Mouse (Mus musculus) bone marrow, adult 2 months (tissue): Measurements from ENCODE around the gene Tmem123. TPM values are rescaled to one million over a fixed set of nuclear protein-coding genes. Genes with fewer than 3 reads are reported as not detected.

ENCODE experiments used
- H3K27ac ChIP-seq: fragments of 200-500 bp; 2 replicates; pipeline ENCODE4 v1.5.1; 2012; ENCODE audit warnings: low read depth, mild to moderate bottlenecking, control low read depth, inconsistent platforms, low read length; ENCODE audit not compliant: control insufficient read depth, poor library complexity, insufficient read depth
- H3K4me1 ChIP-seq: fragments of 200-500 bp; 2 replicates; pipeline ENCODE4 v1.6.1; 2011; ENCODE audit warnings: low read length; ENCODE audit not compliant: control insufficient read depth, insufficient read depth
- H3K4me3 ChIP-seq: fragments of 200-500 bp; replicated peaks from 2 replicates; pipeline ENCODE3; 2011; ENCODE audit warnings: mild to moderate bottlenecking, low read depth, low read length, control low read depth; ENCODE audit not compliant: control insufficient read depth
- CTCF ChIP-seq: fragments of 200-500 bp; IDR thresholded peaks from 2 replicates; pipeline ENCODE4 v1.5.1; 2011; ENCODE audit warnings: low read length, control low read depth; ENCODE audit not compliant: control insufficient read depth, insufficient read depth
- POLR2A ChIP-seq: fragments of 200-500 bp; IDR thresholded peaks from 2 replicates; pipeline ENCODE4 v1.6.1; 2011; ENCODE audit warnings: low read depth, mild to moderate bottlenecking, control low read depth, low read length, borderline replicate concordance; ENCODE audit not compliant: control insufficient read depth
- WGBS: fragments of 180-500 bp; shearing (Covaris S2); methylation state at CpG from one replicate; pipeline ENCODE4 v1.1.7; 2018; 5-methylcytosine and 5-hydroxymethylcytosine counted together
- polyA plus RNA-seq: library from polyadenylated mRNA; stranded (reverse); fragments of >200 nt; gene quantifications from 2 replicates; pipeline ENCODE4 v1.2.4, GENCODE M21; 2011; ENCODE audit warnings: low replicate concordance; ENCODE audit not compliant: missing spikeins, insufficient read depth, insufficient read length

The Tmem123 gene
- polyA plus RNA-seq, 1 experiment: 15.0 TPM

DNA sequence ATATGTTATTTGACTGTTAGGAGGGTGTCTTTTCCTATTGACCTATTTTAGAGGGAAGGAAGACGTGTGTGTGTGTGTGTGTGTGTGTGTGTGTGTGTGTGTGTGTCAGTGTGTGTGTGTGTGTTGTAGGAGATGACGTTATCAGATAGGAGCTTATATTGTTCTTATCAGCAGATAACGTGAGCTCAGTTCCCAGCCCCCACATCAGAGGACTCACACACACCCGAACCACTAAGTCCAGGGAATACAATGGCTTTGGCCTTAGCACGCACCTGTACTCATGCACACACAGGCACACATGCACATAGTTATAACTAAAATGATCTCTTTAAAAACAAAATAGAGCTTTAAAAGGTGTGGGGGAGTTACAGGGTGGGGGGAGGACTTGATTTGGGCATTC is 5.7 kb downstream of the Tmem123 start:
- no peak overlapping the region for H3K4me3 ChIP-seq
- peaks cover 5% of the 10 kb centered on the region for H3K4me1 ChIP-seq
- WGBS: 81% methylated on average over 5 of the region's 5 CpGs
- TF ChIP-seq CTCF (no peak), POLR2A (no peak)
- no peak overlapping the region for H3K27ac ChIP-seq

DNA sequence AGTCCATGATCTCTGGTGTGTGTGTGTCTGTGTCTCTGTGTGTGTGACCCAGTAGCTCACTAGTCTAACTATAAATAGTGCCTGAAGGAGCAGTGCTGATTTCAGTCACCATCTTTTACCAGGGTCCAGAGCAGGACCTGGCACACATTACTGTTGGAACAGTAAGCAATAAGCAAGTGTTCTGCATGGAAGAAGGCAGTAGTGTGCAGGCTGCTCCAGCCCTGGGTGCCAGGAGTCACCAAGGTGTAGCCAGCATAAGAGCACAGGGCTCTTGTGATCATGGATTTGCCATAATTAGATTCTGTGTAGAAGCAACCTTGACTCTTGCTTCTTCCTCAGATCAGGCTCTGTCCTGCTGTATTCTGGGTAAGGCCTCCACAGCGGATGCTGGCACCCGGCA is 8.5 kb downstream of the Tmem123 start:
- Histone ChIP-seq H3K27ac (no peak overlapping the region), H3K4me3 (no peak overlapping the region), H3K4me1 (peaks cover 5% of the 10 kb centered on the region)
- TF ChIP-seq POLR2A: no peak
- TF ChIP-seq CTCF: no peak
- WGBS: 97% methylated on average over 2 of the region's 2 CpGs

DNA sequence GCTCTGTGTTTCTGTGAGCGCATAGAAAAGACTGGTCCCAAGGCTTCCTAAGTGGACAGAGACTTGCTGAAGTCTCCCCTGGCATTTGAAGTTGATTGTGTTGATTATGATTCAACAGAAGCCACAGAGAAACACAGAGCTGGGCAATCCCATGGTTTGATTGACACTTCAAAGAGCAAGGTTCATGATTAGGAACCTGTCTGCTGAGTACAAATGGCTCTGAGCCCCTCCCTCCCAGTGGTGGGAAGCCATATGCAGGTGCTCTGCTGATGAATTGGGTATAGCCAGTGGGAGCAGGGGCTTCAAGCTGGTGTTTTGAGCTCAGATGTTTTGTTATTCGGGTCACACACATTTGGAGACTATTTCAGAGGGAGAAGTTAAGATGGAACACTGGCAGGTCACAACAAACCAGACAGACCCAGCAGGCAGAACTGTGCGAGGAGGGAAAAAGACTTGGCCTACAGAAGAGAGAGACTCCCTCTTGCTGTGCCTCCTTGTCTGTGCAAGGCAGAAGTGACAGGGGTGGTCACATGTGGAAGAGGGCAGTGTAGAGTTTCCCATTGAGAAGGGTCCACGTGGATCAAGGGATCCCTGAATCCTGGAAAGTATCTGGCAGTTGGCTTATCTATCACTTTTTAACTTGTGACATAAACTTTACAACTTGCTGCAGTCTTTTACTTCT is 9.1 kb downstream of the Tmem123 start:
- 89% methylated on average over 4 of the region's 4 CpGs for WGBS
- peaks cover 5% of the 10 kb centered on the region for H3K4me1 ChIP-seq
- H3K27ac ChIP-seq: no peak overlapping the region
- TF ChIP-seq POLR2A (no peak), CTCF (no peak)
- no peak overlapping the region for H3K4me3 ChIP-seq

DNA sequence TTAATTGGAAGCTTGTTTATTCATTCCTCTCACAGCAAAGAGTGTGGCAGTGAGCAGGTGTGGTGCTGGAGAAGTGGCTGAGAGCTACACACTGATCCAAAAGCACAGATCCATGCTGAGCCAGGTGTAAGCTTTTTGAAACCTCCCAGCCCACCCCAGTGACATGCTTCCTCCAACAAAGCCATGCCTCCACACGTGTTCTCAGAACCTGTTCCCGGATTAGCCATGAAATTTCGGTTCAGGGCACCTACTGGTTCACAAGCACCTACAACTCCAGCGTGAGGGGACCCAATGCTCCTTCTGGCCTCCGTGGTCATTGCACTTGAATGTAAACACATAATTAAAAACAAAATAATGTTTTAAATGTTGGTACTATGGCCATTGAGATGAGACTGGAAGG is 9.8 kb downstream of the Tmem123 start:
- no peak for TF ChIP-seq POLR2A
- TF ChIP-seq CTCF: no peak
- H3K4me3 ChIP-seq: no peak overlapping the region
- no peak overlapping the region for H3K27ac ChIP-seq
- peaks cover 6% of the 10 kb centered on the region for H3K4me1 ChIP-seq
- WGBS: 83% methylated on average over 5 of the region's 5 CpGs

DNA sequence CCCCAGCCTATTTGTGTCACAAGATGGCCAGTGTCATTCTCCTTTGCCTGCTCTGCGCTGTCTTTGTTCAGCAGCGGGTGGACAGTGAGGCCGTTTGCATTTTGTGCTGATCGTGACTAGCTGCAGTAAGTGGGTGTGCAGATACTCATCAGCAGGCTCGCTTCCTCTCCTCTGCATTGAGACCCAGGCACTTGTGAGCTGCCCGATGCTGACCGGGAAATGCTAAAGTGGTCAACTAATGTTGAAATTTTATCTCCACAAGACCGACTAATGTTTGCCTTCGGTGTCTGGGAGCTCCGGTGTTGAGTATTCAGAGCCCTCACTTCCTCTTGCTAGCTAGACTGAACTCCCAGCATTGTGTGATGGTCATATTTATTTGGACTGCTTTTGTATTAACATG is 10.7 kb downstream of the Tmem123 start:
- peaks cover 8% of the 10 kb centered on the region for H3K4me1 ChIP-seq
- H3K27ac ChIP-seq: peak overlapping the region; percentile 18; the same call in 1 of the 2 replicates

DNA sequence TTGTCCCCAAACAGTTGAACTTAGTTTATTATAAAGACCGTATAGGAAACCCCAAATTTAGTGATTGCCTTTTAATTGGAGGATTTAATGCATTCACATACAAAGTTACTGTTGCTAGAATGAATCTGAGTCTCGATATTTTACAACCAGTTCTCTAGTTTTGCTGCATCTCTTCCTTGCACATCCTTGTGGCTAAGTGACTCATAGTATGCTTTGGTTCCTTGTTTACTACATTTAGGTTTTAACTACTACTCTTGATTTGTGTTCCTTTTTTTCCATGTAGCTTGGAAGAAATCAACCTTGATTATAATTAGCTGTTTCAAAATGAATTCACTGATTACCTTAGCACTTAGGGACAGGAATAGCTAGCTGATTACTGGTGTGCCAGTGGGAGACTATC is 11.2 kb downstream of the Tmem123 start:
- peaks cover 12% of the 10 kb centered on the region for H3K4me1 ChIP-seq
- no peak for TF ChIP-seq CTCF
- no peak for TF ChIP-seq POLR2A
- 61% methylated on average over 2 of the region's 2 CpGs for WGBS
- H3K4me3 ChIP-seq: no peak overlapping the region
- no peak overlapping the region for H3K27ac ChIP-seq

More for the DNA sequence above, 10.7 kb downstream of the Tmem123 start:
- 27% methylated on average over 10 of the region's 10 CpGs for WGBS
- no peak for TF ChIP-seq POLR2A
- no peak for TF ChIP-seq CTCF
- no peak overlapping the region for H3K4me3 ChIP-seq

DNA sequence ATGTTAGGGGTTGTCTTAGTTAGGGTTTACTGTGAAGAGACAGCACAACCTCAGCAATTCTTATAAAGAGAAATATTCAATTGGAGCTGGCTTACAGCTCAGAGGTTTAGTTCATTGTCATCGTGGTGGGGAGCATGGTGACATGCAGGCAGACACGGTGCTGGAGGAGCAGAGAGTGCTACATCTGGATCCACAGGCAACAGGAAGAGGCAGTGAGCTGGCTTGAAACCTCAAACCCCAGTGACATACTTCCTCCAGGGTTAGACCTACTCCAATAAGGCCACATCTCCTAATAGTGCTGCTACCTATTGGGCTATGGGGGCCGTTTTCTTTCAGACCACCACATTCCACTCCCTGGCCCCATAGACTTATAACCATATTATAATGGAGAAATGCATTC is 12.1 kb downstream of the Tmem123 start:
- Histone ChIP-seq H3K4me3 (no peak overlapping the region), H3K4me1 (peaks cover 15% of the 10 kb centered on the region), H3K27ac (no peak overlapping the region)
- 10% methylated on average over 3 of the region's 3 CpGs for WGBS
- TF ChIP-seq CTCF (no peak), POLR2A (no peak)

DNA sequence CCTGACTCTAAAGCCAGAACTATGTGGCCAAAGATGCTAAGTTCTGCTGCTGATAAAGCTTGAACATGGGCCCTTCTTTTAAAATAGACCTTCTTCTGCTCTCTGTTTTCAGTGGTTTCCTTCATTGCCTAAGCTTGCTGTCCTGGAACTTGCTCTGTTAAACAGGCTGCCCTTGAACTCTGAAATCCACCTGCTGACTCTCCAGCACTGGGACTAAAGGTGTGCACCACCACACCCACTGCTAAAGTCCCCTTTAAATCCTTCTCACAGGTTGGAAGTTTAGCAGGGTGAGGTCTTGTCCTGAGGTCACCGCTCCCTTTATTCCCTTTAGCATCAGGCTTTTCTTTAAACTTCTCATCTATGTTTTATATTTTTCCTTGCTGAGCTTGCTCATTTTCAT is 13.1 kb downstream of the Tmem123 start:
- Histone ChIP-seq H3K27ac (no peak overlapping the region), H3K4me1 (peaks cover 15% of the 10 kb centered on the region), H3K4me3 (no peak overlapping the region)
- 100% methylated on average over 1 of the region's 1 CpGs for WGBS
- TF ChIP-seq POLR2A: no peak
- TF ChIP-seq CTCF: no peak

DNA sequence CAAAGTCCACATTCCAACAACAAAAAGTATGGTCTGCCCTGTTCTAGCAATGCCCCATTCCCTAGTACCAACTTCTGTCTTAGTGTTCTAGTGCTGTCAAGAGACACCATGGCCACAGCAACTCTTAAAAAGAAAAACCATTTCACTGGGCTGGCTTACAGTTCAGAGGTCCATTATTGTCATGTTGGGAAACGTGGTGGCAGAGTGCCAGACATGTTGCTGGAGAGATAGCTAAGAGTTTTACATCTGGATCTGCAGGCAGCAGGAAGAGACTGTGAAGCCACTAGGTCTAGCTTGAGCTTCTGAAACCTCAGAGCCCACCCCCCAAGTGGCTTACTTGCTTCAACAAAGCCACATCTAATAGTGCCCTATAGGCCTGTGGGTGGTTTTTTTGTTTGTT is 13.8 kb downstream of the Tmem123 start:
- no peak overlapping the region for H3K4me3 ChIP-seq
- WGBS: 59% methylated on average over 1 of the region's 1 CpGs
- H3K4me1 ChIP-seq: peaks cover 15% of the 10 kb centered on the region
- no peak overlapping the region for H3K27ac ChIP-seq
- no peak for TF ChIP-seq CTCF
- TF ChIP-seq POLR2A: no peak
